7 mouse cellular contexts compared by ENCODE assay signal in genomic region chr9:96399916-96400315, GRCm38 (mm10). TPM values are rescaled to one million over a fixed set of nuclear protein-coding genes. Genes with fewer than 3 reads are reported as not detected.
A peak's percentile ranks its signal among the peaks of the same experiment; 100 is the strongest.
DNase-seq lines count a peak whose midpoint lies in the region; ATAC-seq and TF ChIP-seq lines count a peak whose summit lies in the region.
"Not testable (repeated sequence)": the region's sequence is repeated elsewhere in the genome, so short reads cannot be mapped to it uniquely, and the experiment has no call there.

No protein-coding gene starts in this region.

- TF ChIP-seq CTCF in liver, postnatal 0 days (IDR thresholded peaks at IDR 0.05; ENCODE audit: low read depth); thymus, adult 2 months (IDR thresholded peaks at IDR 0.05; ENCODE audit: borderline replicate concordance, control insufficient read depth, extremely low read depth, insufficient read depth, low read length, poor library complexity): not testable (repeated sequence)

- 85% methylated on average over 3 of the region's 3 CpGs for WGBS in heart, embryonic 13.5 days
- whole genome bisulfite sequencing in liver, postnatal 0 days (ENCODE audit: insufficient replicate concordance) = 77% methylated on average over 3 of the region's 3 CpGs
- WGBS in thymus, adult 2 months = 71% methylated on average over 3 of the region's 3 CpGs

- not testable (repeated sequence) for TF ChIP-seq EP300 in liver, postnatal 0 days (IDR thresholded peaks at IDR 0.05; ENCODE audit: low read depth)

- not testable (repeated sequence) for H3K9me3 ChIP-seq in heart, embryonic 13.5 days; liver, postnatal 0 days (ENCODE audit: low read length)

- H3K9ac ChIP-seq in heart, embryonic 13.5 days; liver, postnatal 0 days (replicated peaks): not testable (repeated sequence)

- H3K27me3 ChIP-seq in heart, embryonic 13.5 days (replicated peaks); liver, postnatal 0 days (ENCODE audit: insufficient read depth, low read length); thymus, adult 2 months (ENCODE audit: control insufficient read depth, insufficient read depth, low read length): not testable (repeated sequence)

- H3K4me1 ChIP-seq in heart, embryonic 13.5 days = peaks cover 31% of the 10 kb centered on the region
- H3K4me1 ChIP-seq in liver, postnatal 0 days (ENCODE audit: insufficient read depth) = not testable (repeated sequence)
- H3K4me1 ChIP-seq in thymus, adult 2 months (replicated peaks; ENCODE audit: control insufficient read depth, insufficient read depth, low read length) = peaks cover 29% of the 10 kb centered on the region

- not testable (repeated sequence) for H3K4me3 ChIP-seq in heart, embryonic 13.5 days; liver, postnatal 0 days (ENCODE audit: low read depth, low read length); thymus, adult 2 months (ENCODE audit: control insufficient read depth, insufficient read depth, low read length)

- not testable (repeated sequence) for H3K36me3 ChIP-seq in heart, embryonic 13.5 days; liver, postnatal 0 days (replicated peaks; ENCODE audit: insufficient read depth, low read length); thymus, adult 2 months (ENCODE audit: control insufficient read depth, insufficient read depth, low read length)

- DNase-seq in B cell, adult 2 months = peak; percentile 8 to 17
- peak; percentile 42 for DNase-seq in CD4-positive, CD25-positive, alpha-beta regulatory T cell, adult 2 months (ENCODE audit: low read depth, low spot score)
- peak; percentile 40 for DNase-seq in T-cell, adult 2 months (ENCODE audit: low spot score)
- DNase-seq in induced T-regulatory cell, adult 2 months (ENCODE audit: low read depth) = peak; percentile 64
- not testable (repeated sequence) for DNase-seq in liver, postnatal 0 days; thymus, adult 2 months

- TF ChIP-seq POLR2A in thymus, adult 2 months (IDR thresholded peaks at IDR 0.05; ENCODE audit: control insufficient read depth, extremely low read depth, insufficient read depth, low read length, poor library complexity) = not testable (repeated sequence)

- peak overlapping the region; percentile 86; the same call in 1 of the 2 replicates for H3K27ac ChIP-seq in heart, embryonic 13.5 days (replicated peaks)
- peak overlapping the region; percentile 85 for H3K27ac ChIP-seq in liver, postnatal 0 days (ENCODE audit: low read depth)
- H3K27ac ChIP-seq in thymus, adult 2 months (ENCODE audit: control insufficient read depth, insufficient read depth, low read length) = peak overlapping the region; percentile 47

- not testable (repeated sequence) for H3K4me2 ChIP-seq in heart, embryonic 13.5 days; liver, postnatal 0 days (ENCODE audit: low read depth, low read length)

- not testable (repeated sequence) for ATAC-seq in heart, embryonic 13.5 days (ENCODE audit: extremely low read depth, insufficient number of reproducible peaks, low FRiP score, low TSS enrichment); liver, postnatal 0 days

RNA-seq across cellular contexts. Expression of gene Atp1b3, which starts 35.7 kb away (rescaled TPM):
- polyA plus RNA-seq in heart, embryonic 13.5 days (2015; fragmentation: Nextera tagmentation; extraction: Ambion mirVana) = 130 and 141 TPM in 2 replicates
- 60.3 and 60.6 TPM in 2 replicates for polyA plus RNA-seq in liver, postnatal 0 days (2015; fragmentation: Nextera tagmentation; extraction: Ambion mirVana)
- 78.5 and 117 TPM in 2 replicates for polyA plus RNA-seq in thymus, adult 2 months (2012; rRNA removed)
